Mouse (Mus musculus) forebrain, embryonic 12.5 days (tissue): ENCODE measurements around the gene Ing4. TPM values are rescaled to one million over a fixed set of nuclear protein-coding genes. Genes with fewer than 3 reads are reported as not detected.

Experiments
- ATAC-seq: fragments of 200-750 bp; cut with Nextera tagmentation; 2 replicates; pipeline ENCODE4 v1.8.0; 2017; ENCODE audit warnings: moderate TSS enrichment; ENCODE audit not compliant: low FRiP score
- H3K27ac ChIP-seq: fragments of 300-500 bp; sonication (generic); 2 replicates; pipeline ENCODE4 v1.5.1; 2016; ENCODE audit warnings: mild to moderate bottlenecking
- H3K27me3 ChIP-seq: fragments of 300-500 bp; sonication (generic); 2 replicates; pipeline ENCODE4 v1.6.1; 2016; ENCODE audit warnings: mild to moderate bottlenecking
- H3K36me3 ChIP-seq: fragments of 300-500 bp; sonication (generic); replicated peaks from 2 replicates; pipeline ENCODE4 v1.6.1; 2016; ENCODE audit warnings: mild to moderate bottlenecking
- H3K4me1 ChIP-seq: fragments of 300-500 bp; sonication (generic); 2 replicates; pipeline ENCODE4 v1.6.1; 2016
- H3K4me2 ChIP-seq: fragments of 300-500 bp; sonication (generic); 2 replicates; pipeline ENCODE4 v1.6.1; 2016; ENCODE audit warnings: mild to moderate bottlenecking, moderate library complexity
- H3K4me3 ChIP-seq: fragments of 300-500 bp; sonication (generic); replicated peaks from 2 replicates; pipeline ENCODE4 v1.5.1; 2016; ENCODE audit warnings: mild to moderate bottlenecking
- H3K9ac ChIP-seq: fragments of 300-500 bp; sonication (generic); 2 replicates; pipeline ENCODE4 v1.6.1; 2016; ENCODE audit warnings: mild to moderate bottlenecking
- H3K9me3 ChIP-seq: fragments of 300-500 bp; sonication (generic); 2 replicates; pipeline ENCODE4 v1.6.1; 2016
- whole genome bisulfite sequencing: fragments of 180-500 bp; shearing (Covaris S2); methylation state at CpG from one replicate; pipeline ENCODE4 v1.1.7; 2016; 5-methylcytosine and 5-hydroxymethylcytosine counted together
- microRNA-seq: library from miRNA; unstranded; fragments of <30 nt; microRNA quantifications from one replicate; pipeline ENCODE4, GENCODE M21; 2017
- polyA plus RNA-seq: library from polyadenylated mRNA; unstranded; fragments of >200 nt; fragmentation: Nextera tagmentation; extraction: Ambion mirVana; gene quantifications from 2 replicates; pipeline ENCODE4 v1.2.1, GENCODE M21; 2016

Gene Ing4
- polyA plus RNA-seq, 1 experiment from 2014 or later = 163 TPM

- H3K27me3 ChIP-seq = no peaks in the 10 kb centered on the region
- WGBS = under 1% methylated on average over 38 of the region's 44 CpGs
- ATAC-seq = peak; percentile 45
Observed at GRCm38 (mm10) chr6:125096597-125097345, 57.2 kb downstream of the Ing4 start.

GRCm38 (mm10) chr6:125097346-125097689 is 57.8 kb downstream of the Ing4 start:
- Histone ChIP-seq H3K36me3 (peaks cover 44% of the 10 kb centered on the region), H3K4me2 (peak overlapping the region; percentile 95), H3K27ac (peak overlapping the region; percentile 97), H3K4me1 (peaks cover 40% of the 10 kb centered on the region), H3K27me3 (no peaks in the 10 kb centered on the region), H3K4me3 (peak overlapping the region; percentile 98), H3K9me3 (no peaks in the 10 kb centered on the region), H3K9ac (peak overlapping the region; percentile 98)
- no peak for ATAC-seq
- under 1% methylated on average over 12 of the region's 12 CpGs for WGBS

More at GRCm38 (mm10) chr6:125096597-125097345, 57.2 kb downstream of the Ing4 start:
- Histone ChIP-seq H3K9ac (peak overlapping the region; percentile 98), H3K4me1 (peaks cover 40% of the 10 kb centered on the region), H3K4me3 (peak overlapping the region; percentile 98), H3K9me3 (no peaks in the 10 kb centered on the region), H3K27ac (peak overlapping the region; percentile 97), H3K36me3 (peaks cover 38% of the 10 kb centered on the region), H3K4me2 (peak overlapping the region; percentile 95)

GRCm38 (mm10) chr6:125097951-125098350 is 58.4 kb downstream of the Ing4 start:
- H3K9ac ChIP-seq = peak overlapping the region; percentile 98
- peaks cover 40% of the 10 kb centered on the region for H3K4me1 ChIP-seq
- 0 out of 2 replicates have a peak overlapping the region, but pooled peaks have one; percentile 91 for H3K27ac ChIP-seq
- no peak for ATAC-seq
- peaks cover 50% of the 10 kb centered on the region for H3K36me3 ChIP-seq
- no peaks in the 10 kb centered on the region for H3K9me3 ChIP-seq
- H3K27me3 ChIP-seq = no peaks in the 10 kb centered on the region
- WGBS = 64% methylated on average over 8 of the region's 8 CpGs
- H3K4me3 ChIP-seq = peak overlapping the region; percentile 98
- peak overlapping the region; percentile 95 for H3K4me2 ChIP-seq

GRCm38 (mm10) chr6:125098513-125098912 is 59.0 kb downstream of the Ing4 start:
- 65% methylated on average over 3 of the region's 3 CpGs for WGBS
- H3K4me2 ChIP-seq = peak overlapping the region; percentile 95
- peaks cover 54% of the 10 kb centered on the region for H3K36me3 ChIP-seq
- no peaks in the 10 kb centered on the region for H3K9me3 ChIP-seq
- no peak for ATAC-seq
- H3K27ac ChIP-seq = peak overlapping the region; percentile 91
- H3K9ac ChIP-seq = peak overlapping the region; percentile 98
- peaks cover 40% of the 10 kb centered on the region for H3K4me1 ChIP-seq
- peak overlapping the region; percentile 98 for H3K4me3 ChIP-seq
- no peaks in the 10 kb centered on the region for H3K27me3 ChIP-seq

Small RNAs within 50 kb of the gene (microRNA-seq; reads per million reads assigned to microRNA genes)
- not detected for gene Mir7045

Other genes starting within 250 kb of the Ing4 start
- gene Spsb2, start 231.1 kb upstream of the Ing4 start, polyA plus RNA-seq = 4.5 and 7.7 TPM in 2 replicates
- gene Tpi1, start 225.5 kb upstream of the Ing4 start, polyA plus RNA-seq = 559 and 592 TPM in 2 replicates
- gene Usp5, start 210.3 kb upstream of the Ing4 start, polyA plus RNA-seq = 199 and 221 TPM in 2 replicates
- gene Cdca3, start 210.2 kb upstream of the Ing4 start, polyA plus RNA-seq = 233 and 244 TPM in 2 replicates
- gene Gnb3, start 199.5 kb upstream of the Ing4 start, polyA plus RNA-seq = 0.67 and 1.1 TPM in 2 replicates
- gene P3h3, start 182.0 kb upstream of the Ing4 start, polyA plus RNA-seq = 15.0 and 19.8 TPM in 2 replicates
- 9.9 and 10.2 TPM in 2 replicates for gene Gpr162, start 175.8 kb upstream of the Ing4 start, polyA plus RNA-seq
- gene Cd4, start 151.5 kb upstream of the Ing4 start, polyA plus RNA-seq = 0.12 and 0.14 TPM in 2 replicates
- 2.0 and 3.0 TPM in 2 replicates for gene Lag3, start 128.1 kb upstream of the Ing4 start, polyA plus RNA-seq
- 516 and 526 TPM in 2 replicates for gene Ptms, start 119.7 kb upstream of the Ing4 start, polyA plus RNA-seq
- gene Mlf2, start 108.4 kb upstream of the Ing4 start, polyA plus RNA-seq = 445 and 449 TPM in 2 replicates
- gene Cops7a, start 74.2 kb upstream of the Ing4 start, polyA plus RNA-seq = 104 and 110 TPM in 2 replicates
- gene Pianp, start 43.1 kb upstream of the Ing4 start, polyA plus RNA-seq = 6.9 and 8.2 TPM in 2 replicates
- gene Zfp384, start 30.6 kb upstream of the Ing4 start, polyA plus RNA-seq = 16.7 and 19.1 TPM in 2 replicates
- gene Acrbp, start 9.9 kb downstream of the Ing4 start, polyA plus RNA-seq = 14.7 and 17.7 TPM in 2 replicates
- gene Lpar5, start 28.2 kb downstream of the Ing4 start, polyA plus RNA-seq = 0.31 TPM in 1 of 2 replicates, not detected in the other
- 120 and 124 TPM in 2 replicates for gene Chd4, start 56.2 kb downstream of the Ing4 start, polyA plus RNA-seq
- gene Nop2, start 92.1 kb downstream of the Ing4 start, polyA plus RNA-seq = 62.9 and 63.6 TPM in 2 replicates
- 15.9 and 16.0 TPM in 2 replicates for gene Iffo1, start 105.5 kb downstream of the Ing4 start, polyA plus RNA-seq
- gene Gapdh, start 126.7 kb downstream of the Ing4 start, polyA plus RNA-seq = 2,231 and 2,319 TPM in 2 replicates
- gene Ncapd2, start 151.9 kb downstream of the Ing4 start, polyA plus RNA-seq = 221 and 246 TPM in 2 replicates
- gene Mrpl51, start 152.0 kb downstream of the Ing4 start, polyA plus RNA-seq = 192 and 193 TPM in 2 replicates
- gene Vamp1, start 175.8 kb downstream of the Ing4 start, polyA plus RNA-seq = 5.5 and 6.0 TPM in 2 replicates
- 1.5 and 2.1 TPM in 2 replicates for gene Tapbpl, start 192.1 kb downstream of the Ing4 start, polyA plus RNA-seq
- 1.6 and 1.8 TPM in 2 replicates for gene Cd27, start 197.2 kb downstream of the Ing4 start, polyA plus RNA-seq
- gene Tuba3a, start 246.3 kb downstream of the Ing4 start, polyA plus RNA-seq = not detected in 2 replicates